Mouse (Mus musculus) liver, embryonic 14.5 days (tissue): ENCODE measurements around the gene Galns. TPM values are rescaled to one million over a fixed set of nuclear protein-coding genes. Genes with fewer than 3 reads are reported as not detected.

ENCODE experiments used
- ATAC-seq: fragments of 200-750 bp; cut with Nextera tagmentation; 2 replicates; pipeline ENCODE4 v1.8.0; 2017; ENCODE audit warnings: moderate number of reproducible peaks, mild to moderate bottlenecking, moderate library complexity; ENCODE audit not compliant: insufficient read depth
- DNase-seq, 3 experiments: peaks; one replicate each; pipeline ENCODE4 v3.0.0-alpha.2; 2012 to 2013; ENCODE audit warnings: low read depth in 3 of 3, low spot score in 3 of 3
- H3K27ac ChIP-seq: fragments of 300-500 bp; sonication (generic); 2 replicates; pipeline ENCODE4 v1.5.1; 2014; ENCODE audit warnings: moderate library complexity, mild to moderate bottlenecking, control low read depth, inconsistent platforms
- H3K27me3 ChIP-seq: fragments of 300-500 bp; sonication (generic); 2 replicates; pipeline ENCODE4 v1.6.1; 2014; ENCODE audit warnings: mild to moderate bottlenecking, low read length, moderate library complexity; ENCODE audit not compliant: control insufficient read depth, insufficient read depth
- H3K36me3 ChIP-seq: fragments of 300-500 bp; sonication (generic); replicated peaks from 2 replicates; pipeline ENCODE4 v1.6.1; 2014; ENCODE audit warnings: low read depth; ENCODE audit not compliant: control insufficient read depth, insufficient read depth
- H3K4me1 ChIP-seq, 2 experiments: fragments of 200-500 bp in 1 of 2; fragments of 300-500 bp in 1 of 2; sonication (generic) in 1 of 2; replicated peaks; 2 replicates each; pipeline ENCODE4 v1.6.1; 2012 to 2014; ENCODE audit warnings: antibody characterized with exemption in 1 of 2, inconsistent platforms in 1 of 2, low read length in 1 of 2; ENCODE audit not compliant: control insufficient read depth in 2 of 2, insufficient read depth in 2 of 2
- H3K4me2 ChIP-seq: fragments of 300-500 bp; sonication (generic); 2 replicates; pipeline ENCODE4 v1.6.1; 2014; ENCODE audit warnings: low read depth, mild to moderate bottlenecking, control low read depth, moderate library complexity
- H3K4me3 ChIP-seq, 2 experiments: fragments of 200-500 bp in 1 of 2; fragments of 300-500 bp in 1 of 2; sonication (generic) in 1 of 2; 2 replicates each; pipeline ENCODE4 v1.5.1; 2012 to 2014; ENCODE audit warnings: low read depth in 2 of 2, low read length in 2 of 2, mild to moderate bottlenecking in 2 of 2, control low read depth in 1 of 2, inconsistent platforms in 1 of 2, moderate library complexity in 1 of 2; ENCODE audit not compliant: insufficient read depth in 1 of 2
- H3K9ac ChIP-seq: fragments of 300-500 bp; sonication (generic); replicated peaks from 2 replicates; pipeline ENCODE4 v1.6.1; 2014; ENCODE audit warnings: mild to moderate bottlenecking, control low read depth, moderate library complexity
- H3K9me3 ChIP-seq: fragments of 300-500 bp; sonication (generic); 2 replicates; pipeline ENCODE4 v1.6.1; 2016; ENCODE audit warnings: low read length, mixed read lengths; ENCODE audit not compliant: control insufficient read depth
- CTCF ChIP-seq: IDR thresholded peaks from 2 replicates; pipeline ENCODE4 v1.5.1; 2016; ENCODE audit warnings: antibody characterized with exemption, low read depth, control low read depth
- EP300 ChIP-seq: IDR thresholded peaks from 2 replicates; pipeline ENCODE4 v1.6.1; 2016; ENCODE audit warnings: antibody characterized with exemption, low read depth
- WGBS: fragments of 180-500 bp; shearing (Covaris S2); extraction: QIAGEN DNeasy Blood & Tissue Kit; methylation state at CpG from one replicate; pipeline ENCODE4 v1.1.7; 2014; ENCODE audit not compliant: insufficient replicate concordance; 5-methylcytosine and 5-hydroxymethylcytosine counted together
- polyA plus RNA-seq, 2 experiments: library from polyadenylated mRNA; depleted of rRNA in 1 of 2; stranded (reverse) in 1 of 2; unstranded in 1 of 2; fragments of >200 nt; fragmentation: Nextera tagmentation in 1 of 2; extraction: Ambion mirVana in 1 of 2; gene quantifications; 2 replicates each; pipeline versions ENCODE4 v1.2.1 to v1.2.3; 2012 to 2014

The Galns gene
- polyA plus RNA-seq, 2 experiments = 3.8 to 4.6 TPM

- peaks cover 13 to 14% of the 10 kb centered on the region in 2 experiments for H3K4me1 ChIP-seq
- H3K4me3 ChIP-seq = no peak overlapping the region
- ATAC-seq = peak; percentile 94
- WGBS = 14% methylated on average over 6 of the region's 6 CpGs
- peak; percentile 75 to 79 (median 78) for DNase-seq
- peak overlapping the region; percentile 43 for H3K4me2 ChIP-seq
- H3K36me3 ChIP-seq = no peaks in the 10 kb centered on the region
- TF ChIP-seq CTCF (no peak), EP300 (peak; percentile 85)
- H3K9ac ChIP-seq = peak overlapping the region; percentile 38
- peak overlapping the region; percentile 64 for H3K27ac ChIP-seq
- no peaks in the 10 kb centered on the region for H3K27me3 ChIP-seq
- no peaks in the 10 kb centered on the region for H3K9me3 ChIP-seq
Observed at GRCm38 (mm10) chr8:122618660-122619378, 7.6 kb upstream of the Galns start.

- no peak for TF ChIP-seq EP300
- peak; percentile 80 for TF ChIP-seq CTCF
- no peaks in the 10 kb centered on the region for H3K9me3 ChIP-seq
- H3K36me3 ChIP-seq = no peaks in the 10 kb centered on the region
- H3K4me1 ChIP-seq = peaks cover 13 to 14% of the 10 kb centered on the region in 2 experiments
- no peaks in the 10 kb centered on the region for H3K27me3 ChIP-seq
- H3K4me2 ChIP-seq = peak overlapping the region; percentile 43
- peak overlapping the region; percentile 64 for H3K27ac ChIP-seq
- peak in 2 of 3 experiments; percentile 64 to 68 for DNase-seq
- H3K9ac ChIP-seq = no peak overlapping the region; the same call in 1 of the 2 replicates
- H3K4me3 ChIP-seq = no peak overlapping the region
- peak; percentile 20; the same call in 1 of the 2 replicates for ATAC-seq
- 34% methylated on average over 5 of the region's 7 CpGs for WGBS
Observed at GRCm38 (mm10) chr8:122617947-122618546, 6.8 kb upstream of the Galns start.

- 67% methylated on average over 9 of the region's 9 CpGs for WGBS
Observed at GRCm38 (mm10) chr8:122616181-122616905, 5.1 kb upstream of the Galns start.

GRCm38 (mm10) chr8:122610612-122611277 is 518 bp downstream of the Galns start:
- Histone ChIP-seq H3K36me3 (no peaks in the 10 kb centered on the region), H3K9me3 (no peaks in the 10 kb centered on the region), H3K27me3 (no peaks in the 10 kb centered on the region), H3K9ac (peak overlapping the region; percentile 60), H3K4me2 (peak overlapping the region; percentile 81), H3K4me1 (peaks cover 7 to 13% of the 10 kb centered on the region in 2 experiments), H3K27ac (no peak overlapping the region), H3K4me3 (peak overlapping the region; percentile 61 to 78)
- TF ChIP-seq EP300 = no peak
- TF ChIP-seq CTCF = no peak
- WGBS = 6% methylated on average over 20 of the region's 20 CpGs
- DNase-seq (no peak), ATAC-seq (no peak; the same call in 1 of the 2 replicates)

More at GRCm38 (mm10) chr8:122616181-122616905, 5.1 kb upstream of the Galns start:
- Histone ChIP-seq H3K9ac (no peak overlapping the region), H3K4me2 (no peak overlapping the region), H3K4me1 (peaks cover 21 to 23% of the 10 kb centered on the region in 2 experiments), H3K27ac (no peak overlapping the region), H3K36me3 (no peaks in the 10 kb centered on the region), H3K9me3 (no peaks in the 10 kb centered on the region), H3K4me3 (no peak overlapping the region), H3K27me3 (no peaks in the 10 kb centered on the region)
- TF ChIP-seq CTCF = no peak
- no peak for TF ChIP-seq EP300
- ATAC-seq (no peak), DNase-seq (no peak)
